Mouse (Mus musculus) frontal cortex, postnatal 36 days (tissue): Measurements from ENCODE around the gene Cpvl.

ENCODE experiments used
- DNase-seq, 2 experiments: peaks; one replicate each; pipeline ENCODE4 v3.0.0; 2022; ENCODE audit warnings: low spot score in 2 of 2

Cpvl gene

DNA sequence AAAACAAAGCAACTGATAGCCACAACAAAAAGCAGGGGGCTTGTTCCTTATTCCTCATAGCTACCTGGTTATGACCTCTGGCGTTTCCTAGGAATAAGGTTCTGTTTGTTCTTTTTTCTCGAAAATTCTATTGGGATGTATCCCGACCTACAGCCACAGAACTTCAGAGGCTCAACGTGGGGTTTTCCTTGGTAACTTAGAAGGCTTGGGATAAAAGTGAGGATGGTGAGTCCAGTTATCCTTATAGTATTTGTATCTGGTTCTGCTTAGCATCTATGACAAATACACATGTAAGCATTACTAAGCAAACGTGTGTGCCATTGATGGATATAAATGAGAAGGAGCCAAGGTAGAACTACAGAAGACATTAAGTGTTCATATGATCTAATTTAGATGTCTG, at the start of gene Cpvl:
TSS of gene Cpvl (minus strand) at position 101 of the 400 bp plus-strand sequence.
- DNase-seq = no peak

DNA sequence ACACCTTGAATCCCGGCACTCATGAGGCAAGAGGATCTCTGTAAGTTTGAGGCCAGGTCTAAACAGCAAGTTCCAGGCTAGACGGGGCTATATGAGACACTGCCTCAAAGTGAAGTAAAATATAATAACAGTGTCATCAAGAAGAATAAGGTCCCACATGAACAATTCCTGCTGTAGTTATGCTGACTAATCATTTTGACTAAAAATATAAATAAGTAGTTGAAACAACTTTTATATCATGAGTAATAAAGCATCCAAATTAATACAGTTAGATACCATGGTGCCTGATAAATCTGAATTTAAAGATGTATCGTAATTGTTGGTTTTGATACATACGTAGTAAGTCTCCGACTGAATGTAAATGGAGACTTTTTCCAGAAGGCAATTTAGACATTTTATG, 45.4 kb upstream of the Cpvl start:
- no peak for DNase-seq

DNA sequence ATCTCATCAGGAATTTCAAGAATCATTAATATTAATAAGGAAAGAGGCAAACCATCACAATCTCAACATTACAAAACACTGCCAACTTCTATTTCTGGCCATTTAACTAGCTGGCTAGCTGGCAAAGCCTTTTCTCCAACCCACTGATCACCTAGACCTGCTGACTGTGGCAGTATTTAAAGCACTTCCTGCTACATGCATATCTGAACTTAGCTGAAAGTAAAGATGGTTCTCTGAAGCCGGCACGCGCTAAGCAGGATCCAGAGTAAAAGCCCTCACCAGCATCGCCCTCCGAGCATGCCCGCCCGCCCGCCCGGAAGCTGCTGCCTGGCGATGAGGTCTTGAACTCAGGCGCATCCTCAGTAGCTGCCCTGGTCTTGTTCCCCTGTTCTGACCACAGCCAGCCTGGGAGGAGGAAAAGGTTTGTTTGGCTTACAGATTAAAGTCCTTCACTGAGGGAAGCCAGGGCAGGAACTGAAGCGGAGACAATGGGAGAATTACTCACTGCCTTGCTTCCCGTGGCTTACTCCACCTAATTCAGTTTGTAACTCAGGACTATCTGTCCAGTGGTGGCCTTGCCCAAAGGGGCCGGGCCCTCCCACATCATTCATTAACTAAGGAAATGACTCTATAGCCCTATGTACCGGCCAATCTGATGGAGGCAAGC, 42.8 kb upstream of the Cpvl start:
- DNase-seq = no peak

DNA sequence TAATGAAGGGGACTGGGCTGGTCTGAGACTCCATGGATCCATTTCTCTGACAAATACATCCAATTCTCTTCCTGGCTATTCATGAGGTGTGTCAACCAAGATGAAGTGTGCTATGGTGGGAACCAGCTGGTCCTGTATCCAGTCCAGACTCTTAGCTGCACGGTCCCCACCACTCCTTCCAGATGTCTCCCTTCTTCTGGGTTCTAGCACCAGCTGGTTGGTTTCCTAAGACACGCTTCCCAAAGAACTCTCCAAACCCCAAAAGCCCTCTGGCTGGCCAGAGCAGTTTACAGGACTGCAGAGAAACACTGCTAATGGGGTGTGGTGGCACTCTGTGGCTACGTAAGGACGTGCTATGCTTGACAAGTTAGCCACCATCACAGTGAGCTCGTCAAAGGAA, 40.4 kb upstream of the Cpvl start:
- no peak for DNase-seq

DNA sequence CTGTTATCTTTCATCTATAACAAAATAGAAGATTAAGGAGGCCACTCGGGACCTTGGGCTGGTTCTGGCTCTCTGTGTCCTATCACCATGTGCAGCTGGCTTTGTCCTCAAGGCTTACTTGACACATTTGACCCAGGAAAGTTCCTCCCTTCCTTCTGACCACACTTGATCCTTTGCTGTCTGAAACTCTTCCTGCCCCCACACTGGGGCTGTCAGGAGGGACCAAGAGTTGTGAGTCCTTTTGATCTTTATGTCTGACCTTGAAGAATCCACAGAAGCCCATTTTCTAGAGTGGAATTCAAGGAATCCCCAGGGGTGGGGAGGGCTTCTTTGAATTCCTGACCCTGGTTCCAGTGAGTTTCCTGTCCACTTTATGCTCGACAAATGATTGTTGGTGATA, 39.6 kb upstream of the Cpvl start:
- DNase-seq = no peak

DNA sequence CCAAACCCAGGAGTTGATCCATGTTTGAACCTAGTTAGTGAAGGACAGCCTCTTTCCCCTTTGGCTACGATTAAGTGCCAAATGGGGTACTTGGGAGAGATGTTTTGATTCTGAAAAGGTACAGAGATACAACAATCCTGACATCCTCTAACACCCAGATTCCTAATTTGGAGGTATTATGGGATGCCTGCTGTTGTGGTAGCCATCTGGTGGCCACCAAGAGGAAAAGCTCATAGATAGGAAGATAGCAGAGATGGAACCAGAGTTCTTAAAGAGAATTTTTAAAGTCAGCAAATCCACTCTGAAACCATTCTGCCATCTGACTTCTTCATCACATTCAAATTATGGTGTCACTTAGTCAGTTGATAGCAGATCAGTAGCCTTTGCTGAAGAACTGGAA, 33.7 kb upstream of the Cpvl start:
- DNase-seq = no peak

DNA sequence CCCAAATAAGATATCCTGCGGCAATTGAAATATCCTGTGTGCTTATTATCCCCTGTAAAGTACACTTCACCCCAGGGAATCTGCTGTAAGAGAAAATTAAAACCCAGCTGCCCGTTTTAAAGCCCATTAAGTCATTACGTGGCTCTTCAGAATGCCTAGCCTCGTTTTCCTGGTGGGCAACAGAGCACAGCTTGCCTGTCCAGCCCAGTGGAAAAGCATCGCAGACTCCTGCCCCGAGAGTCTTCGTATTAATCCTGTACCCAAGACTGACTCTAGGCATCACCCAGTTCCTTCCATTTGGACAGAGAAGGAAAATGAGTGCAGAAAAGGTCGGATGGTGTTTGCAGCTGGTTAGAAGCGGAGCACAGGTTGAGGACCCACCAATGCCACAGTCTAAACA, 31.9 kb upstream of the Cpvl start:
- DNase-seq = no peak

DNA sequence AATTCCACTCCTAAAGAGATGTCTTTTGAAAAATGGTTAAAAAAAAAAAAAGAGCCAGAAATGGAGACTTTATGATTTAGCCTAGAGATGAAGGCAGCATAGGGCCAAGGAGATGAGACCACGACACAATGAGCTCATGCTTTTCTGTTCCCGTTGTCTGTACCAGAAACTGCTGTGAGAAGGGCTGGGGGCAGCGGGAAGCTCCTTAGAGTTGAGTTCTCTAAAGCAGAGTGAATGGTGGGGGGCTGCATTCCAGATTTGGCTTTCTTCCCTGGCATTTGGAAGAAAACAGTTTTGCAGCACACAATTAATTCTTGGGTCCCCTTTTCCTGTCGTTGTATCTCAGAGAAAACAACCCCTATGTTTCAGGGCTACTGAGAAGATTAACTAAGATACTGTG, 30.8 kb upstream of the Cpvl start:
- DNase-seq = no peak

DNA sequence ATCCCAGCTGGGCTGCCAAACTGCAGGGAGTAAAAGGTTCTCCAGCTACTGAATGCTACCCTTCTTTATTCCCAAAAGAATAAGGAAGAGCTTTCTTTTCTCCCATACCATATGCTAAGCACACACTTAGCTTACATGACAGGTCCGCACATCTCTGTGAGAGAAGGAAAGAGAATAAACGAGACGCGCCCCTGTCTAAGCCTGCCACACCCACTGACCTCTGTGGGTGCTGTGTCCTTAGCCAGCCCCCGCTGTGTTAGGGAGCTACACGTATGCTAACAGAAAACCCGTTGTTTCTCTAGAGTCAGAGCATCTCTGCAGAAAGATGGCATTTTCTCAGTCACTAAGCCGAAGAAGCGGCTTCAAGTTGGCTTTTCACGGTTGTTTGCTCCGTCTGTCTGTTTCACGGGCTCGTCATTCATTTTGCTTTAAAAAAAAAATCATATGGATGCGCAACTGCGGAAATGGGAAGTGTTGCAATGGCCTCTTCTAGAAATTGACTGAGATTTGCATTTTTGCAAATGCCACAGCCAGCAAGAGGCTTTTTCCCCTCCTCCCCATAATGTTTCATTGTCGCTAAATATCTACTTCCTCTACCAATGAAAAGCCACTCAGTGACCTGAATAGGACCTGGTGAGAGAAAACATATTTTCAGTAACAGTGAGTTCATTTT, 30.1 kb upstream of the Cpvl start:
- peak; percentile 9 to 11 for DNase-seq

DNA sequence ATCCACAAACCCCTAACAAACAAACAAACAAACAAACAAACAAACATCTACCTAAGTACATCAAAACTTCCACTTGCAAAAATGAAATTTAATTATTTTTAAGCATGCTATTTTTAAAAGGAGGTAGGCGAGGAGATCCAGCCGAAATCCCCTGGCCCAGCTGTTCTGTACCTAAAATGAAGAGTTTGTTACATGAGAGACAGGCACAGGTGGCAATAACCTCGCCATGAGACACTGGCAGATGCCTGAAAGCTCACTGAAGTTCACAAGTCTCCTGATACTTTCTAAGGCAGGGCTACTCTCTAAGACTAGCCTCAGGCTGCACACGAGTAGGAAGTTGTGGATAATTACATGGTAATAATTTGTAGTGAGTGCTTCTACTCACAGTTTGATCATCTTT, 26.8 kb upstream of the Cpvl start:
- no peak for DNase-seq

DNA sequence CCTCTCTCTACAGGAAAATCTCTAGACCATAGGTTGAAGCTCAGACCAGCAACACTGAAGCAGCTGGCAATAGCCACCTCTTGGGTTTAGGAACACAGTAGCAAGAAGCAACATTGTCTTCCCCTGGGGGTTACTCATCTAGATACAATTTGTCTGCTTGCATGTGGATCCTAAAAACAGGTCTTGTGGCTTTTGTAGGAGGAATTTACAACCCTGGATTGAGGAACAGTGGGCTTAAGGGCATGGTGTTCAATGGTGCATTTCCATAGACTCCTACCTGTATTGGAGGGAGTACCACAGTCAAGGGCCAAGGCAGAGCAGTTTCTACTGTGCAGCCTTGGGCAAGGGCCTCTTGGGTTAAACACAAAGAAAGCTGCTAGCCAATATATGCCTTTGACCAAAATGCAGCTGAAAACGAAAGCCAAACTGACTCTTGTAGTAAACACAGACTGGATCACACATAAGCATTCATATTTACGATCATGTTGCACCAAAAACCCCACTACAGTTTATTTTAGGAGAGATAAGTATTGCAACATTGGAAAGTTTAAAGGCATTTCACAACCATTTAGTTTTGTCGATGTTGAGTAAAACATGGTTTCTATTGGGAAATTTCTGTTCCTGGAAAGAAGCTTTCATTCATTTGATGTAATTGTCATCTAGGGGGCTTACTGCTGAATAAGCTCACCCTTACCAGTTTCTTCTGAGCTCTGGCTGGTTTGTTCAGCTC, 17.9 kb upstream of the Cpvl start:
- no peak for DNase-seq

DNA sequence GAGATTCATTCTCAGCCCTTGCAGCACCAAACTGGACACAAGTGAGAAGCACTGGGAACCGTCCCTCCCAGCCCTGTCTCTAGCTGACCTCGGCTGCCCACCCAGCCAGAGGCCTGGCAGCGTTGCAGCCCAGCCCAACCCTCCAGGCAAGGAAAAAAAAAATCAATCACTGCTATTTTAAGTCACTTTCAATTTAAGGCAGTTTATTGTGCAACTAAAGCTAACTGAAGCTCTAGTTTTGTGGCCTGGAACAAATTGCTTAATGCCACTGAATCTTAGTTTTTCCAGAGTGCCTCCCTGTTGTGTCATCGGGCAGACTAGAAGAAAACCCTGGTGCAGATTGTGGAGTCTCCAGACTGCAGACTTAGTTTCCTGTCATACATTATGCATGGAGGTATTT, 17.0 kb upstream of the Cpvl start:
- no peak for DNase-seq

DNA sequence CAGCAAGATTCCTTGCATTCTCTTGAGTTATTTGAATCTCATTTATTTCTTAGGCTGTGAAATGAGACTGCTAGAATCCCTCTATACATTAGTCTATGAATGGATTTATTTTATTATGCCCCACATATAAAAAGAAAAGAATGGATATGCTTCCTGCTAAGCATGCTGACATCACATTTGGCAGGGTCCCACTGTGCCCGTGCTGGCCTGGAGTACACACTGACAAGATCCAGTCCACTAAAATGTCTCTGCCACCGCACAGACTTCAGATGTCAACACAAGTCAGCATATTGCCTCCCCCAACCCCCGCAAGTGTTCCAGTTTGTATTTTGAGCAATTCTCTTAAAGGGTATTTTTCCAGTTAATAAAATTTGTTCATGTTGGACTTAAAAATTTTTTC, 13.9 kb upstream of the Cpvl start:
- no peak for DNase-seq

DNA sequence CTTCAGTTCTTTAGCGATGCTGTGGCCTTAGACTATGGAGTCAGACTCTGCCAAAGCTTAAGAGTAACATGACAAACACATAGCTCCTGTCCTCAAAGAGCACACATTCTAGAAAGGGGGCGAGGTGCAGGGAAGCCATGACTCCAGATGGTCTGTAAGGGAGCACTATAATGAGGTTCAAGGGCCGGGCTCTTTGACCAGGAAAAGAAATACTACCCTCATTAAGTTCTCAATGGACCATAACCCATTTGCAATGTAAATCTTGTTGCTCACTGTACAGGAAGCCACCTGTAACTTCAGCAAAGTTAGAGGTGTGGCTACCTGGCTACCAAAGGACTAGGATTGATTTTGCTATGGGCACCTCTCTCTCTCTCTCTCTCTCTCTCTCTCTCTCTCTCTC, 8.8 kb upstream of the Cpvl start:
- no peak for DNase-seq

DNA sequence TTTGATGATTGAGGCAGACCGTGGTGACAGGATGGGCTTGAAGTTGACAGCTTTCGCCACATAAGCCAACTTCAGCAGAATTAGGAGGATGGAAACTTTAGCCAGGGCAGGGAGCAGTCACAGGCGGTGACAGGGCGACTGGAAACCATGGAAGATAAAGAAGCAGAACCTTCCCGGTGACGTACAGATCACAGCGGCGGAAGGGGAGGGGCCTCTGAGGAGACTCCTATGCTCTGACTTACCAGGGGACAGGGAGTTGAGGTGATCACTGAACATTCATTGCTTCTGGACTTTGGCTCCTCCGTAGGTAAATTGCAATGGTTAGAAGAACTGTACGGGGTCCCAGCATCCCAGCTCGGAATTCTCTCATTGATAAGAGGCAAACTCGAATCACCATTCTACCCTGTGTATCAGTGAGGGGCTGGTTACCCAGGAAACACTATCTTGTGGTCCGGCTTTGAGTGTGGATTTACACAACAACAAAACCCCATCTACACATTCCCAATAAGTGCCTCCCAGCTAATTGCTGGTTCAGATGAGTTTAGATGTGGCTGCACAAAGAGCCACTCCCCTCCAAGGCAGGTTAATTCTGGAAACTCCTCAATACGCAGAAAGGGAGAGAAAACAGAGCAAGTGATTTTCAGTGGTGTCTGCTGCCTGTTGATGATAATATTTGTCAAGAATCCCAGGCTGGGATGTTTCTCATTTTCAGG, 8.0 kb upstream of the Cpvl start:
- DNase-seq = no peak

DNA sequence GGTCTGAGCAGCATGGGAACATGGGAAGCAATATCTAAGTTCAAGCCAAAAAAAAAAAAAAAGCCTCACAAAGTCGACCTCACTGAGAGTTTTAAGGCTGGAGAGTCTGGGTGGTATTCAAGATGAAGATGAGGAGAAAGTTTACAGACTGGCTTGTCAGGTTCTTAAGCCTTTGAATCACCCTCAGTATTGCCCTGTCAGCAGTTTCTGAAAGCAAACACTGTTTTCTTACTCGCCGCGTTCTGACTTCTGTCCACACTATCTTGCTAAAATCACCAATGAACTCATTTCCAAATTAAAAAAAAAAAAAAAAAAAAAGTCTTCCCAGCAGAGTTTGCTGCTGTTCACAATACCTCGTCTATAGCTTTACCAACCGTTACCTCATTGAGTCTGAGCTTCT, 5.3 kb upstream of the Cpvl start:
- no peak for DNase-seq

DNA sequence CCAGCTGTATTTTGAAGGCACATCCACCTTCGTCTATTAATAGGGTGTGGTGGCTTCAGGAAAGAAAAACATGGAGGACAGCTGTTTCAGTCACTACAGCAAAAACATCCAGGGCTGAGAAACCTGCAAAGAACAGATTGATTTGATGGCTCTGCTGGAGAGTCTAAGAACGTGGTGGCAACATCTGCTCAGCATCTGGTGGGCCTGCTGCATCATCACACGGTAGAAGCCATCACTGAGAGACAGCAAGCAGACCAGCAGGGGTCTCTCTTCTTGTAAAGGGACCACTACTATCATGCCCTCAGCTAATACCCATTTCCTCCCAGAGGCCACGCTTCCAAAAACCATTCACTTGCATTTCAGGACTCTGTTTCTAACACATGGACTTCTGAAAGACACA, 4.1 kb upstream of the Cpvl start:
- no peak for DNase-seq

DNA sequence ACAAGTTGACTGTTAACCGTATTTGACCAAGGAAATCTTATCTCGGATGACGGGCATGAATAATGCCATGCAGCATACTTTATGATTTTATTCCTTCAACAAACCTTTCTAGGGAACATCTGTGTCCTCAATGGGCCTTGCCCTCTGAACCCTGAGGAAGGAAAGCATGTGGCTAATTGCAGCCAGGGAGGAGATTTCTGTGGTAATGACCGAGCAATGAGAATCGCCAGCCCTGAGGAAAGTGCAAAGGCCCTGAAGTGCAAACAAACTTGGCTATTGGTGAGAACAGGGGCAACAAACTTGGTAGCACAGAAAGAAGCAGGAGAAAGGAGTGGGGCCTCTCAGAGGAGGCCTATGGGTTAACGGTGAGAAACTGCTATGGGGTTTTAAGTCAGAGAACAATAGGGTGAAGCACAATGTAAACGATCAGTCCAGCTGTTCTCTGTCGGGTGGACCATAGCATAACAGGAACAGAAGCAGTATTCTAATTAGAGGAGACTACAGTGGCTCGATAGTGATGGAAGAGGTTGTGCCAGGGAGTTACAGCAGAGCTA, 3.7 kb upstream of the Cpvl start:
- no peak for DNase-seq

DNA sequence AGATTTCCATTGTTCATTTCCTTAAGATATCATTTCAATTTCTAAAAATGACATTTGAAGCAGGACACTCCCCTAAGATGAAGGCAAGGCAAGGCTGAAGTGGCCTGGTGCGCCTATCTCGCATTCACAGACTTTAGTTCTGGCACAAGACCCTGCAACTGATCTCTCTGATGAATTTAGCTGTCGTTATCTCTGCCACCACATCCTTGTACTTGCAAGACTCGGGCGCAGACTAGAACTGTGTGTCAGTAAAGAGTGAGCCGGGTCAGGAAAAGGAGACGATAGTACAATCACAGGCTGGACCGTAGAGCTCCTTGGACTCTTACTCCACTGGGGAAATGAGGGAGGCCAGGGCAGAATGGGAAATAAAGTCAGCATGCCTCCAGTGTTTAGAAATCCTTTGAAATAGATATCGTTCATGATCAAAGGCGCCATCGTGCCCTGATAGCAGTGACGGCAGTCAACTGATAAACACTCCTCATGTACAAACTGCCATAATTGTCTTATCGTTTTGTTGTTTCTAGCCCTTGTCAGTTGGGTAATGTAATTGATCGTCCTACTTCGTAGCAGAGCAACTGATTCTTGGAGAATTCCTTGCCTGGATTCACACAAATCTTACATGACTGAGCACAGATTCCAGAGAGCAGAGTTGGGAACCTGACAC, 2.5 kb upstream of the Cpvl start:
- no peak for DNase-seq

DNA sequence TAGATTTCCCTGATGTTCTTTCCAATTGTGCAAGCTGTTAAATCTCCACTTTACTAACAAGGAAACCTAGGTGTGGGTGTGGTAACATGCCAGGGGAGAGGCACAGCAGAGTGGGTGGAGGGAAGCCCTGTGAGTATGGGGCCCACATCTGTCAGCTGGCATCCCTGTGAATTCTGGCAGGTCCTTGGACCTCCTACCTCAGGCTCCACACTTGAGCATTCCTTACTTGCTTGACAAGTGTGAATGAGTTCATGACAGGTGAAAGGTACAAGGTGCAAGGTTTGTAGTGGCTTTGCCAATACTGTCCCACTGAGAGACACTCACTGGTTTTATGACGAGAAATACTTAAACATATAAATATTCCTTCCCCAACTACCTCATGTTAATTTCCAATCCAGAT, 4.4 kb downstream of the Cpvl start:
- no peak for DNase-seq

DNA sequence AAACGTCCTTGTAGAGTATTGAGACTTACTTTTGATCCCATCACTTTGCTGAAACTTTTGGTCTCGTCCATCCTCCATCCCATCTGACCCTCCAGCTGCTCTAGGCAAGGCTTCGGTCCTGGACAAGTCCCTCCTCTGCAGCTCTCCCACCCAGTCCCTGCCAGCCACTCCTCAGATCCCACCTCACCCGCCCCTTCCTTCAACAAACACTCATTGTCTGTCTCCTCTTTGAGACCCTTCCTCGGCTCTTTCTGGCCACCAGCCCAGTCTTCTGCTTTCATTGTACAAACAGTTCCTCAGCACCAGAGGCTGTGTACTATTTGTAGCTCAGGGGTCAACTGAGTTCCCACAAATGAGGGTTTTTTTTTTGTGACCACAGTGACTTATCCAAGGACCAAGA, 5.0 kb downstream of the Cpvl start:
- no peak for DNase-seq

DNA sequence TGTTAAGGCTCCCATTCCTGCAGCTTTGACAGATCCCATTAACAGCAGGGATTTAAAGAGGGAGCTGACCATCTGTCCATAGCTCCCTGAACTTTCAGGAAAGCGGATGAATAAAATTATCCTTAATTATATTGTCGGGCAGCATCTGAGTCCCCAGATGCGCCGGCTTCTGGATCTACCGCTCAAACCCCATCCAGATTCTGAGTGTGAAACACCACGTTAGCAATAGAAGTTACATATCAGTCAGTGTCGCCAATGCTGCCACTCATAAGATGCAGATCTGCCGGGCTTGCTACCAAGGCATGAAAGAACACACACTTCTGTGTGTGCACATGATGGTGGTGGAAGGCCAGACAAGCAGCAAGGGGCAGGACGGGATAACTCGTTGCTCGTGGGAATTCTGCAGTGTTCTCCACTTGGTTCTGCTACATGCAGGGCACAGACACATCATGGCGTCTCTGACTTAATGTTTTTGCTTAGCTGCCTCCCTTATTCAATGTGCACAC, 6.2 kb downstream of the Cpvl start:
- DNase-seq = no peak
